Mouse (Mus musculus): Measurements from ENCODE around the gene Ano10.
"Not testable (repeated sequence)": the region's sequence is repeated elsewhere in the genome, so short reads cannot be mapped to it uniquely, and the experiment has no call there.

The Ano10 gene

DNA sequence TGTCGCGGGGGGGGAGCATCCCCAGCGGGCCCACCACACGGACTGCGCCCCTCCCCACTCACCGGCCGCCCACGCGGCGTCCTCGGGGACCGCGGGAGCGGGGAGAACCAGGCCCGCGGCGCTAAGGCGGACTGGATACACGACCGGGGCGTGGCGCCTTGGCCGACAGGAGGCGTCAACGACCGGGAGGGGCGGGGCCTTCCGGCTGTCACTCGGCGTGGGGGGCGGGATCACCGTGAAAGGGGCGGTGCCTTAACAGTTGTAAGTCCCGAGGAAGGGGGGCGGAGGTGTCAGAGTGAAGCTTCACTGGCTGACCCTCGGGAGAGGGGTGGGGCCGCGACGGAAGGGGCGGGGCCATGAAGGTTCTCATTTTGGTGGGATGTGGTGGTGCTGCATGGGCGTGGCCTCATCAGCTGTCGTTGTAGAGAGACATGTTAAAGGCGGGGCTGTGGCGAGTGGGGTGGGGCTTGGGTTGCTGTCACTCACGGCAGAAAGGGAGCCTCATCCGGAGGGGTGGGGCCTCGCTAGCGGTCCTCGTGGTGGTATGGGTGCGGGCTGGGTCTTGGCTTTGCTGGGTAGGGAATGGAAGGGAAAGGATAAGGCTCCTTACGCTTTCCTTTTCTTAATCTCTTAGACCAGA lies at the start of gene Ano10:
Gene Ano10, minus strand, starts transcription at position 182 of the 640 bp plus-strand sequence.
- DNase-seq (ENCODE audit: low spot score): peak; percentile 99

DNA sequence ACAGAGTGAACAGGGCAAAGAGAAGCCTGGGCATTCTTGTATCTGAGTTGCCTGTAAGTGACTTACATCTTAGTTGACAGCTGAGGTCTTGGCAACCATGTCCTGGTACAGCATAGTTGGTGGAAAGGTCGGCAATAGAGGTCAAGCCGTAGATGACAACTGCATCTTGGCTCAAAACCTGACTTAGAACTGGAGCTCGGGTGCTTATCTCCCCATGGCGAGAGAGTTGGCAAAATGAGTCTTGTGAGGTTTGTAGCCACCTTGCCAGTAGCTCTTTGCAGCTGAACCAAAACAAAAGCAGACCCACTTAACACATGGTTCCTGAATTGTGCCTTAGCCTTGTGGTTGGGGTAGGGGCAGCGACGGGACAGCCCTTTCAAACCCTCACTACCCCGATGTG lies 49.2 kb upstream of the Ano10 start:
- no peak for DNase-seq (ENCODE audit: low spot score)

DNA sequence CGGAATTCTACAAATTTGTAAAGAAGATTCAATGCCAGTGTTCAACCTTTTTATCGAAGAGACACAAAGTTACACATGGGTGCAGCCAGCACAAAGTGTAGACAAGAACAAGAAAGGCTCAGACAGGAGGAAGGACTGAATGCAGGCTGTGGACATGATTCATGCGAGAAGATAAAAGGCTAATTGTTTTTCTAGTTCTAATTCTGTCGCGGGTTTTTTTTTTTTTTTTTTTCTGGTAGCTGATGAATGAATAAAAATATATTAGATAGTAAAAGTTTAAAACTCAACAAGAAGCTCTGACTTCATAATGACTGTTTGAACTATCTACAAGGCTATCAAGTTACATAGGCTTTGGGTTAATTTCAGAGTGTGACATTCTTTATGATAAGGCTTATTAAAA lies 45.7 kb upstream of the Ano10 start:
- DNase-seq (ENCODE audit: low spot score): no peak

DNA sequence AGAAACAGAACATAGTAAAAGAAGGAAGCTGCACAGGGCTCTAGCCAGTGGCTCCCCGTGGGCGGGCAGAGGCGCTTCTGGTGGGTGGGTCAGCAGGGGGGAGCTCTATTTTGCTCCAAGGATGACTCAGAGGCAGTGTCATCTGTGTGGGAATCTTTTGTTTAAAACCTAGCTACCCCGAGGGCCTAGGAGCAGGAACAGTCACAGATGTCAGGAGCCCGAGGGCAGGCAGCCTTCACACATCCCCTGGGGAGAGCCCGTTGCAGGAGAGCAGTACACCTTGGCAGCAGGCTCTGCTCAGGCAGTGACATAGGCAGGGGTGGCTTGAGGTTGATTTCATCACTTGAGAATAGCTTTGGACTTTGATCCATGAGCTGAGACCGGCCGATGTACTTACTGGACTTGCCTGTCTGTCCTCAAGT lies 43.3 kb upstream of the Ano10 start:
- DNase-seq (ENCODE audit: low spot score): no peak

DNA sequence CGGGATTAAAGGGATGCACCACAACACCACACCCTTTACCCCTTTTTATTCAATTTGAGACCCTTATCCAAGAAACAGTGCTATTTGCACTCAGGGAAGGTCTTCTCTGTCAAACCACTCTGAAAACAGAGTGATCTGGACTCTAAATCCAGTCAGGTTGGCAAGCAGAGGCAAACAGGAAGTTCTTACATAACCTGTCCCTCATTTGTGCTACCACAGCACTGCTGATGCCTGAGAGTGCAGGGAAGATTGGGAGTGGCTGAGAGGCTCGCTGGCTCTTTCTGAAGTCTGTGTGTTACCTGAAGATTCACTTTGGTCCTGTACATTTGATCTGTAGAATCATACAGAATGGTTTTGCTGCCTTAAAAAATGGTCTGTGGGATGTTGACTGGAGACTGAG lies 42.5 kb upstream of the Ano10 start:
- DNase-seq (ENCODE audit: low spot score): no peak

DNA sequence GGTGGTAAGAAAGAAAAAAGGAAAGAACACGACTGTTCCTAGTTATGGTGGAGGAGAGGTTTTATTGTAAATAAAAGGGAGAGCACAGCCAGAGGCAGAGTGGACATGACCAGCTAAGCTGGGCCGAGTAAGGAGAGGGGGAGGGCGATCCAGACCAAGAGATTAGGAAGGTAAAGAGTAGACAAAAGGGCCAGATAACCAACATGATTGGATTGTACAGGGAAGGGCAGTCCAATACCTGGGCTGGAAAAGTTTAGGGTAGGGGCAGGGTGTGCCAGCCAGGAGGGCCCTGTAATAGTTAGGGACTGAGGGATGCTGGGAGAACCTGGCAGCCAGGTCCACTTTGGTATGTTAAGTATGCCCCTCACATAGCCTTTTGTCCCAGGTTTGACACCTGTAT lies 34.0 kb upstream of the Ano10 start:
- no peak for DNase-seq (ENCODE audit: low spot score)

DNA sequence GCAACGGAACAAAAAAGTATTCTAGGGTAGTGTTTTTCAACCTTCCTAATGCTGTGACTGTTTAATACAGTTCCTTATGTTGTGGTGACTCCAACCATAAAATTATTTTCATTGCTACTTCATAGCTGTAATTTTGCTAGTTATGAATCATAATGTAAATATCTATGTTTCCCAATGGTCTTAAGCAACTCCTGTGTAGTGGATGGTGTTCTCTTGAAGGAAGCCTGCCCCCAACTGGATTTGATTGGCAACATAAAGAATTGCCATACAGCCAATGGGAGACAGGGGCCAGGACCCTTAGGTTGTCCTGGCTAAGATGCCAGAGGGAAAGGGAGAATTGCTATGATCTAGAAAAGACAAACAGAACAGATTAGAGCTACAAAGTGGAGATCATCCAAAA lies 31.8 kb upstream of the Ano10 start:
- DNase-seq (ENCODE audit: low spot score): no peak

DNA sequence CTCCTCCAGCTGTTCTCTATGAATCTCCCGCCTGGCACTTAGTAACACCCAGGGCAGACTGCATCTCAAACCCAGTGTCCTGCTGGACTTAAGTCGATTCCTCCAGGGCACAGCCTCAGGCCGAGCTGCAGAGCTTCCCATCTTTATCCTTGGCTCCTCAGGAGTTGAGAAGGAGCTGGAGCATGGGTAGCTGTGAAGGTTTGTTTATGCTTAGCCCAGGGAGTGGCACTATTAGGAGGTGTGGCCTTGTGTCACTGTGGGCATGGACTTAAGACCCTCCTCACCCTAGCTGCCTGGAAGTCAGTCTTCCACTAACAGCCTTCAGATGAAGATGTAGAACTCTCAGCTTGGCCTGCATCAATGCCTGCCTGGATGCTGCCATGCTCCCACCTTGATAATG lies 28.1 kb upstream of the Ano10 start:
- no peak for DNase-seq (ENCODE audit: low spot score)

DNA sequence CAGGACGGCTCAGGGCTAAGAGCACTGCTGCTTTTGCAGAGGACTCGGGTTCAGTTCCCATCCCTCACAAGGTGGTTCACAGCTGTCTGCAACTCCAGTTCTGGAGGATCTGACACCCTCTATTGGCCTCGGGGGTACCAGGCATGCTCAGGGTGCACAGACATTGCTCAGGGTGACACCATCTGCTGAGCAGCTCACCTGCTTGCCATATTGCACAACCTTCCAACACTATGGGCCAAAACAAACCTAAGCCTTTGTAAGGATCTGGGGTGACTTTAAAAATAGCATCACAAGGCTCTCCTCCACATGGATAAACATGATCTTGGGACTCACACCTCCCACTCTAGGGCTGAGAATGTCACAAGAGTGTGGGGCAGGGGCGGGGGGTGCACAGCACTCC lies 26.4 kb upstream of the Ano10 start:
- no peak for DNase-seq (ENCODE audit: low spot score)

DNA sequence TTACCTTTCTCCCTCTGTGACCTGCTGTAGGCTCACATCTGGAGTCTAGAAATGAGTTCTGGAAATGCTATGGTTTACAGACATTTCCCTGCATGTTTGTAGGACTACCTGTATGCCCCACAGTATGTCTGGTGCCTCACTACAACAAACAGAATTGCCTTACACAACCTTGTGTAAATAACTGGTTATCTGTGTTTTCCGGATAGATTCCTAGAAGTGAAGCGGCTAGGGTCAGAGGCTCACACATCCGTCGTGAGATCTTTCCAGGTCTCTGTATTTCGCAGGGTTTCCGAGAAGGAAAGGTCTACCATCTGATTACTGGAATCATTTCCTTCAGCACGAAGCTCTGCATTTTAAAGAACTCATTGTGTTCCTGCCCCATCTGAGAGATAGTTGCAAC lies 22.3 kb upstream of the Ano10 start:
- no peak for DNase-seq (ENCODE audit: low spot score)

DNA sequence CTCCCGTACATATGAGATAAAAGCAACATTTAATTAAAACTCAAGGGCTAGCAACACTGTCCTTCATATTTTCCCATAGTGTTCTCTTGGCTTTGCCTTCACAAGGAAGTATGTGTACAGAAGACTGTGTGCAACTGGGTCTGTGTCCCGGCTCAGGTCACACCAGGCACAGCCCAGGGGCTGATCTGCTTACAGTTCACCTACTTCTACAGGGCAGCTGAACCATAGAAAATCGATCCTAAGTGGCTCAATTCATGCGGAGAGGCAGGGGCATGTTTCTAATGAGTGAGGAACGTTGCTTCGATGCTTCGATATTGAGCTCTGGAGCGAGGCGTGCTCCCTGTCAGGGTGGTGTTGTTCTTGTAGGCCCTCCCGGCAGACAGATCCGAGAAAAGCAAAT lies 21.3 kb upstream of the Ano10 start:
- DNase-seq (ENCODE audit: low spot score): no peak

DNA sequence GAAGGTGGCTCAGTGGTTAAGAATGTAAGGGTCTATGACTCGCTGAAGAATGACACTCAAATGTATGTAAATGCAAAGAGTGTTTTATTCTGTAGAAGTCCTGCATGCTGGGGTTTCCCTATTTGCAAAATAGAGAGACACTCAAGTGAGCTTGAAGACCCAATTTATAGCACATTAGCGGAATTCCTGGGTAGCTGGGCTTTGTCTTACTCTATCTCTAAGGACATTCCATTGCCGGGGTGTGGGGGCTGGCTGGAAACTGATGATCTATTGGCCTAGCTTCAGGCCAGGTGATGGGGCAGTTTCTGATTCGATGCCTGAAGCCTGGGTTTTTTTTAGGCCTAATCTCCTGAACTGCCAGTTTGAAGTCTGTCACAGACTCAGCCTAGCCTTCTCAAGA lies 20.7 kb upstream of the Ano10 start:
- DNase-seq (ENCODE audit: low spot score): no peak

DNA sequence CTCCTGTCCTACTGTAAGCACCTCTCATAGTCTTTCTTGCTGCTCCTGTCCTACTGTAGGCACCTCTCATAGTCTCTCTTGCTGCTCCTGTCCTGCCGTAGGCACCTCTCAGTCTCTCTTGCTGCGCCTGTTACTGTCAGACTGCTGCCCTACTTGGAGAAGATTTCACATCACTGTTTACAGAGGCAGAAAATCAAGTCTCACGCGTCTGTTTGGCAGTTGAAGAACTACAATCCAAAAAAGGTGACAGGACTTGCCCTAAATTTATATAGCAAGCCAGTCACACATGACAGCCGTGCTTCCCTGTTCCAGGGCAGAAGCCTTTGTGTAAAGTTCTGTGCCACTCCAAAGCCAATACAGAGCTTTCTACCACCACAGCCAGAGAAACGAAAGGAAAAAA lies 20.2 kb upstream of the Ano10 start:
- DNase-seq (ENCODE audit: low spot score): no peak

DNA sequence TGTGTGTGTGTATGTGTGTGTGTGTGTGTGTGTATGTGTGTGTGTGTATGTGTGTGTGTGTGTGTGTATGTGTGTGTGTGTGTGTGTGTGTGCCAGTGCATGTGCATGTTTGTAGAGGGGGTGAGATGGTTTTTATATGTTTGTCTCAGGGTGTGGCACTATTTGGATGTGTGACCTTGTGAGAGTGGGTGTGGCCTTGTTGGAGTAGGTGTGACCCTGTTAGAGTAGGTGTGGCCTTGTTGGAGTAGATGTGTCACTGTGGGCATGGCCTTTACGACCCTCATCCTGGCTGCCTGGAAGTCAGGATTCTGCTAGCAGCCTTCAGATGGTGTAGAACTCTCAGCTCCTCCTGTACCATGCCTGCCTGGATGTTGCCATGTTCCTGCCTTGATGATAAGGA lies 18.9 kb upstream of the Ano10 start:
- DNase-seq (ENCODE audit: low spot score): not testable (repeated sequence)

DNA sequence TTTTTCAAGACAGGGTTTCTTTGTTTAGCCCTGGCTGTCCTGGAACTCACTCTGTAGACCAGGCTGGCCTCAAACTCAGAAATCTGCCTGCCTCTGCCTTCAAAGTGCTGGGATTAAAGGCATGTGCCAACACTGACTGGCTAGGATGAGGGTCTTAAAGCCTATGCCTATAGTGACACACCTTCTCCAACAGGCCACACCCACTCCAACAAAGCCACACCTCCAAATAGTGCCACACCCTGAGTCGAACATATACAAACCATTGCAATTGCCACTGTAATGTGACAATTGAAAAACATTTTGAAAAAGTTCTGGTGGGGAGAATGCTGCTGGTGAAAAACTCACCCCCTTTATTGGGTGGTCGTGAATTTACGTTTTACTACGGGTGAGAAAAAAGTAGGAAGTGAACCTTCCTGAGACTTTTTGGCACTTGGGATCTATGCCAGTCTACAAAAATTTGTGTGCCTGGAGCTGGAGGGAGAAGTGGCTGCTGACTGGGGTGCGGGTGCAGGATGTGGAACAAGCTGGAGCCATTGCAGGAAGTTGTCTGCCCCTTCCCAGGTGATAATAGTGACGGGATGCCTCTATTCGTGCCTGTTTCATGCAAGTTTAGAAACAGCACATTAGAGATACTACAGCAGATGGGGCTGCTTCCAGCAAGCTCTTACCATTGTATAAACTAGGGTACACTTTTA lies 18.2 kb upstream of the Ano10 start:
- DNase-seq (ENCODE audit: low spot score): no peak

DNA sequence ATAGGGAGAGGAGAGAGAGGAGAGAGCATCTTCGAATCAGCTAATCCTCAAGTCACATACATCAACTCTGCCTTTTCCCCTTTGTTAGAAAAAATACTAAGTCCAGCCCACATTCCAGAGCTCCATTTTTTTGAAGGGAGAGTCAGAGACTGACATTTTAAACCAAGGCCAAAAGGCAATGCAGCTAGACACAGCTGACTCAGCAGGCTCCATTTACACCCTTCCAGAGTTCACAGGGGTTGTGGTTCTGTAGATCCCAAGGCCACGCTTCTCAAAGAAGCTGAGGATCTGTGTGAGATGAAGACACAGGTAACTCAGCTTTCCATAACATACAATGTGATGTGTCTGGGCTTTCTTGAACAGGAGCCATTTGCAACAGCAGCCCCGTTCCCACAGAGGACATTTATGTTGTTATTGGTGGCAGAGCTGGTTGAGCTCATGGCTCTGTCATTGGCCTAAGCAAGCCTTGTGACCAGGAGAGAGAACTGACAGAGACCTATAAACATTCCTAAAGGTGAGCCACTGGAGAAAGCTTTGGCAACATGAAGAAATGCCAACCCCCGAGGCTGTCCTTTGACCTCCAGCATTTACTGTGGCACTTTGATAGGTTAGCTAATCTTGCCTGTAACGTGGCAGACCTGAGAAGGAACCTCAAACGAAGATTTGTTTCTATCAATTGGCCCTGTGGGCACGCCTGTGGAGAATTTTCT lies 17.0 kb upstream of the Ano10 start:
- no peak for DNase-seq (ENCODE audit: low spot score)

DNA sequence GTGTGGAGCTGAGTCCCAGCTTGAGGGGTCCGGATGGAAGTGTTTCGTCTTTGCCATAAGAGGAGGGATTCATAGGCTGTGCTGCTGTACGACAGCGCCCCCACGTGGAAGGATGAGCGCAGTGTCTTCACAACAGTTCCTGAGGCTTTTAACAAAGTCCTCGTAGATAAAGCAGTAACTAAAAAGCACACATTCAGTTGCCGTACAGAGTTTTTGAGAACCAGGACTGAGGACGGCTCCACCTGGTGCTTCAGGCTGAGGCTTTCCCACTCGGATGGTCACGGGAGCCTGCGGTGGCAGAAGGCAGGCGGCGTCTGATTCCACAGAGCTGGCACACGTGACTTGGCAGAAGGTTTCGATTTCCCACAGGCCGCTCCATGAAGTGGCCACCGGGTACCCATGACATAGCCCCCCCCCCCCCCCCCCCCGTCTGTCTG lies 16.4 kb upstream of the Ano10 start:
- DNase-seq (ENCODE audit: low spot score): peak; percentile 79

DNA sequence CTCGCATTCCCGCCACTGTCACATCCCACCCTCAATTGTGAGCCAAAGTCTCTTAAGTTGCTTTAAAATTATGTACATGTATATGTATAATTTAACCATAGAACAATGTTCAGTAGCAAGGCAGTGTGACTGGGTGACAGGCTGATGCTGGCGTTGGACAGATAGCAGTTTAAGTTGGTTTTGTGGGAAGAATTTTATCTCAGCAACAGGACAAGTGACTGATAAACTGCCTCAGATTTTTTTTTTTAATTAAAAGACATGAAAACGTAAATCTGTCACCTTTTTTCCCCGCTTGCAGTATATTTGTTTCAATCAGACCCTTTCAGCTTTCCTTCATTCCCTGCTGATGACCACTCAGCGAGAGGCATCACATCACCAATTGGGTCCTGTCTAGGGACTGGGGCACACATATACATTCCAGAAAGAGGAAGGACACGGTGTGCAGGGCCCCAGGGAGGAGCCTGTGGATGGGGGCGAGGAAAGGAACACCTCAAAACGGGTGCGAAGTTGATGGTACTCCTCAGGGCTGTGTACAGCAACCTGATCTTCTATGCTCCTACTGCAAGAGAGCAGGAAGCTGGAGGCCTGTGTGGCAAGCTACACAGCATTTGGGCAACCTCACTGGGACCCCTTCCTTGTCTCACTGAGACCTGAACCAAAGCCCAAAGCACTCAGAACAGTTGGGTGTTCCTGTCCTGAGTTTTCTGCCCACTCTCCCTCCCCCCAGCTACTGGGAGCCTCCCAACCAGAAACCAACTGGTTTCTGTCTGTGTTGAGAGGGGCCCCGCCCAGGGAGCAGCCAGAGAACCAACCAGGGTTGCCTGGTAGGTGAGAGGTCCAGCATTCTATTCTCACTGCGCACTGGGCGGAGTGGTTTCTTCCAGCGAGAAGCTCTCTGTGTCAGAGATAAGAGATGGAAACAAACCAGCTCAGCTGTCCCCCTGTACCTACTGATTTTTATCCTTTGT lies 15.1 kb upstream of the Ano10 start:
- DNase-seq (ENCODE audit: low spot score): no peak

DNA sequence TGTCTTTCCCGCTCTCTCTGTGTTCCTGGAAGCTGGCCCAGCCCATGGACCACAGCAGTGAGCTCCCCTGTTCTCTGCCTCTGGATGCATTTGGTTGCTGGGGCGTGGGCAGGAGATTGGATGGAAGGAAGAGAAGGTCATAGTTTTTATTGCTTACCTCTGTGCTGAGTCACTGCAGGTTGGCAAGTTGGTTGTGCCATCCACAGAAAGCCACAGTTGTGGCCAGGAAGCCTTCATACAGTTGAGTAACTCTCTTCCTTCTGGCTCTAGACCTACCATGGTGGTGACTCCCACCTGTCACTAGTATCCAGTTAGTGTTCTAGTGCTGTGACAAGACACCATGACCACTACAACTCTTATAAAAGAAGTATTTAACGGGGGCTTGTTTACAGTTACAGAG lies 11.1 kb upstream of the Ano10 start:
- no peak for DNase-seq (ENCODE audit: low spot score)

DNA sequence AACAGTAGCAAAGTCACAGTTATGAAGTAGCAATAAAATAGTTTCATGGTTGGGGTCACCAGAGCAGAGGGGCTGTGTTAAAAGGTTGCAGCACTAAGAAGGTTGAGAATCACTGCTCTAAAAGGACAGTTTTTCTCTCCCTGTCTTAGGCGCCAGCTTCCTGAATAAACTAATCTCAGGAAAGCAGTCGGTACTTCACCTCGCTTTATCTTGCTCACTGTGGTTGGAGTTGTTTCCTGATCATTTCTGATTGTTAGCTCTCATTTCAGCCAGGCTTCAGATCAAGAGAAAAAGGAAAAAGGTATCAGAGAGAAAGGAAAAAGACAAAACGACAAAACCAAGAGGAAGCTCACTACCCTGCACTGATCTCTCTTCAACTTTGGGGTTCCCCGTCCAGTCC lies 1.9 kb upstream of the Ano10 start:
- DNase-seq (ENCODE audit: low spot score): no peak

DNA sequence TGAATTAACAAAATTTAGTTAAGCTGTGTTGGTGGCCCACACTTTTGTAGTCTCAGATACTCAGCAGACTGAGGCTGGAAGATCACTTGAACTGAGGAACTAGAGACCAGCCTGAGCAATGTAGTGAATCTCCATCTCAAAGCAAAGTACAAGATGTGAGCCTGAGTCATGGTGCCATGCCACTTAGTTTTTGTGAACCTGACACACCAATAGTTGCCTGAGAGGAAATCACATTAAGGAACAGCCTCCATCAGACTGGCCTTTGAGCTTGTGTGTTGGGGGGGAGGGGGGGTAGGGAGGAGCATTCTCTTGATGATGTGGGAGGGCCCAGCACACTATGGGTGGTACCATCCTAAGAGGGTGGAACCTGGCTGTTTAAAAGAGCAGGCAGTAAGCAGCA lies 1.2 kb upstream of the Ano10 start:
- no peak for DNase-seq (ENCODE audit: low spot score)

DNA sequence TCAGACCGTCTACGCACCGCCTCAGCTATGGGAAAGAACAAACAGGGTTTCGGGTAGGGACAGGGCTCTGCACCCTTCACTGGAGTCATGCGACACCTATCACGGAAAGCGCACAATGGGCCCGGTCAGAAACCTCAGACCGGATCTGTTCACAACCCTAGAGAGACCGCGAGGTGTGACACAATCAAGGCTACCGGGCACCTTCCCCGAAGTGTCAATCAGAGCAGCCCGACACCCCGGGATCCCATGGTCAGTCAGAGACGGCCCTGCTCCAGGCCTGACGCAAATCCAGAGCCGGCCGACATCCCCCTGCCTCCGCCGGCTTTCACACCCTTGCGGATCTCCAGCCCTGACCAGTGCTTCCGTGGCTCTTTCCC lies 370 bp downstream of the Ano10 start:
- DNase-seq (ENCODE audit: low spot score): peak; percentile 46

Measured in T-cell, adult 2 months (primary cell).